In the genomic region with DNA sequence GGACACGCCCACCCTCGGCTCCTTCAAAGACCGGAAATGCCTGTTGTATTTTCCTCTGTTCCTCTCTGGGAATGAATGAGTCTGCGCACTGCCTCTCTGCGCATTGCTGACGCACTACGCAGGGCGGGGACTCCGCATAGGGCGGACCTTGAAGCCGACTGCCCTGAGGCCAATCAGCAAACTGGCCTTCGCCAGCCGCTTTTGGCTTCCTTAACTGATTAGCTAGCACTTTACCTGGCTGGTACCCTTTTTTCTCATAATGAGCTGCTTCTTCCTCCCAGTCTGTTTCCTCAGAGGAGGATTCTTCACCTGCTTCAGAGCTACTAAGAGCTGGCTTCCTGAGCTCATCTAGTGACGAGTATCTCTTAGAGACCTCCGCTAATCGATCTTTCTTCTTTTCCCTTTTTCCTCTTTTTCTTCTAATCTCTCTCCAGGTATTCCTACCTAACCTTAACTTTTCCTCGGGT, we compare ENCODE assay signal across 15 mouse cellular contexts. TPM values are rescaled to one million over a fixed set of nuclear protein-coding genes. Genes with fewer than 3 reads are reported as not detected.
DNase-seq lines count a peak whose midpoint lies in the region; TF ChIP-seq lines count a peak whose summit lies in the region.
"Not testable (repeated sequence)": the region's sequence is repeated elsewhere in the genome, so short reads cannot be mapped to it uniquely, and the experiment has no call there.
"Had no signal": no experiment of that assay in that cellular context is flagged by ENCODE, and none has a peak within 500 bp of the region (broad histone marks: within the 10 kb centered on the region; RNA-seq: fewer than 3 reads in every experiment).

No protein-coding gene starts in this region.

- intact Hi-C loops in heart, adult 2 months (cut with DNase I); left cerebral cortex, adult 2 months (cut with DNase I): not testable (repeated sequence)

- not testable (repeated sequence) for H3K79me2 ChIP-seq in heart, adult 2 months (replicated peaks; ENCODE audit: control insufficient read depth, insufficient read depth, low read length)

- TF ChIP-seq EP300 in heart, adult 2 months (IDR thresholded peaks at IDR 0.05; ENCODE audit: insufficient read depth, low read depth, low read length) = not testable (repeated sequence)

- DNase-seq in adrenal gland, adult 2 months = peak; percentile 36
- peak; percentile 0 to 22 for DNase-seq in cerebellum, postnatal 25 days
- DNase-seq in heart, adult 2 months = peak; percentile 40 to 54
- DNase-seq in kidney, postnatal 14 days = peak; percentile 36
- peak; percentile 39 to 40 for DNase-seq in left cerebral cortex, adult 2 months (ENCODE audit: extremely low spot score in 1 of 2, low spot score in 2 of 2)
- DNase-seq in natural killer cell, adult 2 months (ENCODE audit: low spot score in 2 of 2) = peak; percentile 49 to 50
- peak; percentile 53 to 54 for DNase-seq in spleen, postnatal 36 days (ENCODE audit: low spot score in 2 of 2)
- DNase-seq in urinary bladder, postnatal 14 days (ENCODE audit: low spot score) = peak; percentile 26

- not testable (repeated sequence) for H3K4me1 ChIP-seq in heart, adult 2 months (ENCODE audit: control insufficient read depth, insufficient read depth, low read length)

- H3K4me3 ChIP-seq in heart, adult 2 months; left cerebral cortex, adult 2 months: not testable (repeated sequence)

- H3K27ac ChIP-seq in heart, adult 2 months; left cerebral cortex, adult 2 months: not testable (repeated sequence)

- H3K9ac ChIP-seq in heart, adult 2 months (ENCODE audit: low read depth, low read length) = not testable (repeated sequence)

- 85% methylated on average over 13 of the region's 17 CpGs for WGBS in heart, adult 2 months

- H3K36me3 ChIP-seq in heart, adult 2 months (ENCODE audit: control insufficient read depth, insufficient read depth, low read length) = not testable (repeated sequence)

- not testable (repeated sequence) for TF ChIP-seq CTCF in heart, adult 2 months (IDR thresholded peaks at IDR 0.05); left cerebral cortex, adult 2 months (IDR thresholded peaks at IDR 0.05)

- not testable (repeated sequence) for H3K27me3 ChIP-seq in heart, adult 2 months (ENCODE audit: control insufficient read depth, insufficient read depth, low read length)

- not testable (repeated sequence) for TF ChIP-seq POLR2A in heart, adult 2 months (IDR thresholded peaks at IDR 0.05; ENCODE audit: insufficient read depth, low read depth, low read length)

RNA-seq across cellular contexts. Expression of a gene that starts 6.7 kb away (rescaled TPM):
- total RNA-seq in adrenal gland, adult 2 months (2021) = not detected
- polyA plus RNA-seq in adrenal gland, adult 2 months (2012; rRNA removed) = not detected in 2 replicates
- total RNA-seq in heart, adult 2 months (2021) = not detected
- not detected in 2 replicates for polyA plus RNA-seq in heart, adult 2 months (2012; rRNA removed)
- not detected for total RNA-seq in left cerebral cortex, adult 2 months (2021)
- total RNA-seq: gastrocnemius, postnatal 14 days; midbrain, postnatal 0 days had no signal
- polyA plus RNA-seq: hindbrain, embryonic 11.5 days; kidney, embryonic 14.5 days; limb, embryonic 15.5 days; macrophage; midbrain, postnatal 0 days; stomach, embryonic 16.5 days had no signal

RNA-seq across cellular contexts. Expression of a gene that starts 20.8 kb away (rescaled TPM):
- not detected for total RNA-seq in adrenal gland, adult 2 months (2021)
- not detected in 2 replicates for polyA plus RNA-seq in adrenal gland, adult 2 months (2012; rRNA removed)
- total RNA-seq in heart, adult 2 months (2021) = not detected
- not detected in 2 replicates for polyA plus RNA-seq in heart, adult 2 months (2012; rRNA removed)
- not detected for total RNA-seq in left cerebral cortex, adult 2 months (2021)
- total RNA-seq: gastrocnemius, postnatal 14 days; midbrain, postnatal 0 days had no signal
- polyA plus RNA-seq: hindbrain, embryonic 11.5 days; kidney, embryonic 14.5 days; limb, embryonic 15.5 days; macrophage; midbrain, postnatal 0 days; stomach, embryonic 16.5 days had no signal

RNA-seq across cellular contexts. Expression of a gene that starts 36.7 kb away (rescaled TPM):
- total RNA-seq in adrenal gland, adult 2 months (2021) = not detected
- not detected in 2 replicates for polyA plus RNA-seq in adrenal gland, adult 2 months (2012; rRNA removed)
- total RNA-seq in heart, adult 2 months (2021) = not detected
- not detected in 2 replicates for polyA plus RNA-seq in heart, adult 2 months (2012; rRNA removed)
- not detected for total RNA-seq in left cerebral cortex, adult 2 months (2021)
- total RNA-seq: gastrocnemius, postnatal 14 days; midbrain, postnatal 0 days had no signal
- polyA plus RNA-seq: hindbrain, embryonic 11.5 days; kidney, embryonic 14.5 days; limb, embryonic 15.5 days; macrophage; midbrain, postnatal 0 days; stomach, embryonic 16.5 days had no signal
